34 mouse cellular contexts compared by ENCODE assay signal in the genomic region with DNA sequence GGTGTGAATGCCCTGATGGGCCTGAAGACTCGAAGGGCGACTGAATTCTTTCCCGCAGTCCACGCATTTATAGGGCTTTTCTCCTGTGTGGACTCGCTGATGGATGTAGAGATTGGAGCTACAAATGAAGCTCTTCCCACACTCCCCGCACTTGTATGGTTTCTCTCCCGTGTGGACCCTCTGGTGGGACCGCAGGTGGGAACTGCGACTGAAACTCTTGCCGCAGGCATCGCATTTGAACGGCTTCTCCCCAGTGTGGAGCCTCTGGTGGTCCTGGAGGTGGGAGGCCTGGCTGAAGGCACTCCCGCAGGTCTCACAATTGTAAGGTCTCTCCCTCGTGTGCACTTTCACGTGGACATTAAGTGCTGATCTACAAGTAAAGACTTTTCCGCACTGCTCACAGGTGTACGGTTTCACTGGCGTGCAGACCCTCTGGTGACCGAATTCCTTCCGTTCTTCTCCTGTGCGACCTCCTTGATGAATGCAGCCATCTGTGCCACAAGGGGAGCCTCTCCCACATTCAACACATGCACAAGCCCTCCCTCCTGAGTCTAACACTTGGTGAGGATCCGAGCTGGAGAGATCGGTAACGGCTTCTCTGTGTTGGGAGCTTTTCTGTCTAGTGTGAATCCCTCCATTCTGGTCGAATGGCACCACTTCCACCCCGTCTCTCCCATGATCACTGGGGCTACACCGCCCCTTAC. TPM values are rescaled to one million over a fixed set of nuclear protein-coding genes. Genes with fewer than 3 reads are reported as not detected.
A peak's percentile ranks its signal among the peaks of the same experiment; 100 is the strongest.
DNase-seq lines count a peak whose midpoint lies in the region; TF ChIP-seq lines count a peak whose summit lies in the region.
"Had no signal": no experiment of that assay in that cellular context is flagged by ENCODE, and none has a peak within 500 bp of the region (broad histone marks: within the 10 kb centered on the region; RNA-seq: fewer than 3 reads in every experiment).

No protein-coding gene starts in this region.

- no peaks in the 10 kb centered on the region for H3K27me3 ChIP-seq in heart, embryonic 10.5 days (ENCODE audit: insufficient read depth, poor library complexity, severe bottlenecking)
- H3K27me3 ChIP-seq in E14TG2a.4 (ENCODE audit: insufficient read depth, low read length), result peaks cover 19% of the 10 kb centered on the region
- H3K27me3 ChIP-seq: CH12.LX; embryonic facial prominence, embryonic 13.5 days; forebrain, embryonic 12.5 days; forebrain, embryonic 15.5 days; heart, embryonic 12.5 days; heart, embryonic 15.5 days; Patski had no signal

- H3K4me3 ChIP-seq in heart, embryonic 10.5 days, result no peak overlapping the region
- H3K4me3 ChIP-seq in E14TG2a.4 (replicated peaks; ENCODE audit: low read length) (peak overlapping the region; percentile 41), ES-E14 (ENCODE audit: insufficient read depth in 1 of 2, low read depth in 1 of 2, low read length in 2 of 2, poor library complexity in 1 of 2, severe bottlenecking in 1 of 2) (0 out of 4 replicates have a peak overlapping the region, but pooled peaks of 1 of the 2 experiments have one; percentile 8)
- H3K4me3 ChIP-seq: embryonic facial prominence, embryonic 10.5 days; embryonic facial prominence, embryonic 13.5 days; erythroblast, embryonic 14.5 days; forebrain, embryonic 12.5 days; forebrain, embryonic 15.5 days; heart, adult 2 months; heart, embryonic 12.5 days; heart, embryonic 15.5 days had no signal

- no peaks in the 10 kb centered on the region for H3K9me3 ChIP-seq in heart, embryonic 10.5 days
- H3K9me3 ChIP-seq in E14TG2a.4 (ENCODE audit: low read length) (no peaks in the 10 kb centered on the region), ES-E14 (ENCODE audit: control insufficient read depth, insufficient read depth, low read depth, low read length) (no peaks in the 10 kb centered on the region)
- H3K9me3 ChIP-seq: forebrain, embryonic 12.5 days; forebrain, embryonic 15.5 days; heart, embryonic 12.5 days; heart, embryonic 15.5 days had no signal

- peak; percentile 66 for DNase-seq in heart, embryonic 10.5 days (ENCODE audit: low spot score)
- no peak for DNase-seq in heart, adult 8-10 months (ENCODE audit: low spot score)
- no peak for DNase-seq in ES-E14 (ENCODE audit: low read depth, low spot score)
- DNase-seq in thymus, postnatal 10 days (ENCODE audit: low spot score in 2 of 2), result no peak
- DNase-seq in cerebellum, adult 18-20 months, result no peak
- DNase-seq: adrenal gland, adult 8-10 months; adrenal gland, postnatal 25 days; B cell, adult 2 months; cerebellum, adult 11-12 months; cerebellum, adult 9-11 months; gastrocnemius, postnatal 25 days; heart, adult 2 months; heart, postnatal 14 days; heart, postnatal 4 days; kidney, adult 11 months; kidney, adult 8-10 months had no signal

- no peak overlapping the region for H3K27ac ChIP-seq in heart, embryonic 10.5 days
- H3K27ac ChIP-seq in ES-E14 (ENCODE audit: insufficient read depth, low read depth, low read length, poor library complexity, severe bottlenecking), result no peak overlapping the region
- H3K27ac ChIP-seq: embryonic facial prominence, embryonic 10.5 days; embryonic facial prominence, embryonic 13.5 days; forebrain, embryonic 12.5 days; forebrain, embryonic 15.5 days; heart, adult 2 months; heart, embryonic 15.5 days; hindbrain, embryonic 14.5 days; hindbrain, postnatal 0 days had no signal

- H3K4me1 ChIP-seq in heart, embryonic 10.5 days, result no peaks in the 10 kb centered on the region
- peaks cover 15% of the 10 kb centered on the region for H3K4me1 ChIP-seq in E14TG2a.4 (replicated peaks; ENCODE audit: low read depth, low read length)
- H3K4me1 ChIP-seq in ES-E14 (ENCODE audit: control insufficient read depth in 2 of 2, insufficient read depth in 2 of 2, low read length in 2 of 2, poor library complexity in 1 of 2), result peaks cover 0 to 5% of the 10 kb centered on the region in 2 experiments; a peak in 1 of 4 replicates
- H3K4me1 ChIP-seq: embryonic facial prominence, embryonic 10.5 days; embryonic facial prominence, embryonic 13.5 days; forebrain, embryonic 12.5 days; forebrain, embryonic 15.5 days; heart, embryonic 12.5 days; heart, embryonic 15.5 days had no signal

- WGBS in heart, embryonic 10.5 days, result 86% methylated on average over 27 of the region's 27 CpGs

- peaks cover 85% of the 10 kb centered on the region for H3K36me3 ChIP-seq in heart, embryonic 10.5 days
- H3K36me3 ChIP-seq in E14TG2a.4 (ENCODE audit: insufficient read depth, low read length), result peaks cover 31% of the 10 kb centered on the region
- H3K36me3 ChIP-seq in ES-E14 (ENCODE audit: control insufficient read depth, insufficient read depth, low read length, poor library complexity, severe bottlenecking), result peaks cover 27% of the 10 kb centered on the region; the same call in 1 of the 2 replicates

- H3K9ac ChIP-seq in ES-E14 (ENCODE audit: insufficient read depth, low read depth, low read length, poor library complexity, severe bottlenecking), result peak overlapping the region; percentile 10; the same call in 1 of the 2 replicates
- H3K9ac ChIP-seq: embryonic facial prominence, embryonic 13.5 days; forebrain, embryonic 12.5 days; forebrain, embryonic 15.5 days; heart, embryonic 12.5 days; heart, embryonic 15.5 days; hindbrain, embryonic 14.5 days had no signal

- TF ChIP-seq CTCF in E14TG2a.4 (conservative IDR thresholded peaks at IDR 0.05; ENCODE audit: low read length), result no peak

- in situ Hi-C loops in ES-E14 (cut with MboI; ENCODE audit: low sequenced_read_pairs in 2 of 2, unreplicated experiment in 2 of 2), result no loop called here

TF ChIP-seq in ES-E14, 5 proteins besides CTCF, POLR2A, EP300 and RAD21:
- no peak for TF ChIP-seq ZNF384 (IDR thresholded peaks at IDR 0.05; ENCODE audit: low read depth, low read length)
- no peak for TF ChIP-seq HCFC1 (IDR thresholded peaks at IDR 0.05; ENCODE audit: borderline replicate concordance, insufficient read depth, low read length)
- TF ChIP-seq ZC3H11A (IDR thresholded peaks at IDR 0.05; ENCODE audit: borderline replicate concordance, low read depth, low read length), result no peak
- no peak for TF ChIP-seq MAFK (IDR thresholded peaks at IDR 0.05; ENCODE audit: insufficient read depth, low read depth, low read length)
- no peak for TF ChIP-seq CHD2 (IDR thresholded peaks at IDR 0.05; ENCODE audit: low read depth, low read length)
TF ChIP-seq in ES-E14: peak in this region for 0.

RNA-seq across cellular contexts. Expression of a gene that starts 9.5 kb away (rescaled TPM):
- polyA plus RNA-seq in heart, embryonic 10.5 days (2016; fragmentation: Nextera tagmentation; extraction: Ambion mirVana), result 20.7 and 27.2 TPM in 2 replicates
- 1 to 10 TPM; 3.0 to 5.1 (median 3.7) TPM for total RNA-seq in heart, adult 8-10 months (2022)
- 22.4 and 30.4 TPM in 2 replicates for total RNA-seq in ES-E14 (2012; rRNA removed)
- polyA plus RNA-seq: erythroblast, embryonic 14.5 days had no signal

RNA-seq across cellular contexts. Expression of a gene that starts 21.3 kb away (rescaled TPM):
- polyA plus RNA-seq in heart, embryonic 10.5 days (2016; fragmentation: Nextera tagmentation; extraction: Ambion mirVana), result 5.8 and 6.4 TPM in 2 replicates
- total RNA-seq in heart, adult 8-10 months (2022), result 1 to 10 TPM; 3.5 to 7.4 (median 4.0) TPM
- total RNA-seq in ES-E14 (2012; rRNA removed), result 4.2 and 4.7 TPM in 2 replicates
- polyA plus RNA-seq: erythroblast, embryonic 14.5 days had no signal

RNA-seq across cellular contexts. Expression of a gene that starts 24.9 kb away (rescaled TPM):
- 7.0 and 10.1 TPM in 2 replicates for polyA plus RNA-seq in heart, embryonic 10.5 days (2016; fragmentation: Nextera tagmentation; extraction: Ambion mirVana)
- 1 to 10 TPM; 1.1 to 2.8 (median 2.1) TPM for total RNA-seq in heart, adult 8-10 months (2022)
- 5.4 and 8.0 TPM in 2 replicates for total RNA-seq in ES-E14 (2012; rRNA removed)

RNA-seq across cellular contexts. Expression of a gene that starts 36.9 kb away (rescaled TPM):
- 1.8 and 2.5 TPM in 2 replicates for polyA plus RNA-seq in heart, embryonic 10.5 days (2016; fragmentation: Nextera tagmentation; extraction: Ambion mirVana)
- total RNA-seq in heart, adult 8-10 months (2022), result 1 to 10 TPM; 1.4 to 1.8 (median 1.5) TPM
- total RNA-seq in ES-E14 (2012; rRNA removed), result 1.5 and 2.1 TPM in 2 replicates
- total RNA-seq: CH12.LX had no signal
- polyA plus RNA-seq: erythroblast, embryonic 14.5 days; G1E had no signal

RNA-seq across cellular contexts. Expression of a gene that starts 42.2 kb away (rescaled TPM):
- polyA plus RNA-seq in heart, embryonic 10.5 days (2016; fragmentation: Nextera tagmentation; extraction: Ambion mirVana), result not detected in 2 replicates
- under 1 TPM in 1 of 4 experiments, not detected in 3; 0.50 TPM for total RNA-seq in heart, adult 8-10 months (2022)
- total RNA-seq in ES-E14 (2012; rRNA removed), result 2.3 and 2.4 TPM in 2 replicates
- total RNA-seq: CH12.LX; common myeloid progenitor, adult 5-6 weeks; G1E; gastrocnemius, adult 8-10 months; gastrocnemius, postnatal 25 days; heart, adult 2 months; heart, postnatal 14 days; hindbrain, postnatal 0 days had no signal
- polyA plus RNA-seq: activated CD4-positive, CD25-positive, alpha-beta regulatory T cell, adult 4 months; erythroblast, embryonic 14.5 days; forebrain, embryonic 12.5 days; forebrain, embryonic 15.5 days; G1E; heart, embryonic 12.5 days; heart, embryonic 15.5 days; hindbrain, embryonic 11.5 days; inflammation-experienced regulatory T-cells, adult 6 months; Patski had no signal
